Mouse (Mus musculus) cerebral cortex, adult 2 months (tissue): ENCODE results near the gene Keg1.

Experiments used
- WGBS: fragments of 180-500 bp; shearing (Covaris S2); methylation state at CpG from one replicate; pipeline ENCODE4 v1.1.7; 2018; 5-methylcytosine and 5-hydroxymethylcytosine counted together

Gene Keg1

DNA sequence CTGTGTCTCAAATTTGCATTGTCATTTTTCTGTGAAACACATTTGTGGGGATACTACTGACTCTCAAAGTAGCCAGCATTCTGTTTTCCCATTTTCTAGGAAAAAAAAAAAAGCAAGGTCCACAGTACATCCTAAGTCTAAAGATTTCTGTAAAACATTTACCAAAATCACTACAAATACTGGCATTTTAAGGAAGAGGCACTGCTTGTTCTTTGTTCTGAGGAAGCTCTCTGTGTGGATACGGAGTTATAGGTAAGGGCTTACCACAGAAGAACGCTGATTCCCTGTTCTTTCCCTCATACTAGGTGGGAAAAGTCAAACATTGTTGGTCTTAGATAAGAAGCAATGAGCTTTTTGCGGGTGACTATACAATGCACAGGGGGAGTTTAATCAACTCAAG lies at the start of gene Keg1:
Keg1 (plus strand) TSS at position 197 of the 400 bp plus-strand sequence.
- WGBS, result 86% methylated on average over 3 of the region's 3 CpGs

GRCm38 (mm10) chr19:12666156-12666555 lies 29.4 kb upstream of the Keg1 start:
- 72% methylated on average over 1 of the region's 1 CpGs for WGBS

GRCm38 (mm10) chr19:12668601-12669000 lies 27.0 kb upstream of the Keg1 start:
- 93% methylated on average over 3 of the region's 3 CpGs for WGBS

DNA sequence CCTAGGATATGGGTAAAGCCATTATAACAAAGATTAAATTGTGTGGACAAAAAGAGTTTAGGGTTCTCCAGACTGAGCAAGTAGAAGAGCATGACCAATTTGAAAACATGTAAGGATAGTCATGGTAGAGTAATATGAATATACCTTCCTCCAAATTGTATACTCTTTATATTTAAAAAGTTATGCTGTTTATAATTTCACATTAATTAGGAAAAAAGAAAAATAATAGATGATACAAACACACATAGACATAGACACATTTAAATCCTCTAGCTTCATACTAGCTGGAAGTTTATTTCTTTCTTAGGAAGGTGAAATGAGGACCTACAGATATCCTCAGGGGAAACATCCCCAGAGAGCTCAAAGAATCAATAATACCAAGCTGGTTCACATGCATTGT lies 25.4 kb upstream of the Keg1 start, which contains the start of gene Olfr1442:
Olfr1442 (plus strand) TSS at position 301 of the 400 bp plus-strand sequence.

DNA sequence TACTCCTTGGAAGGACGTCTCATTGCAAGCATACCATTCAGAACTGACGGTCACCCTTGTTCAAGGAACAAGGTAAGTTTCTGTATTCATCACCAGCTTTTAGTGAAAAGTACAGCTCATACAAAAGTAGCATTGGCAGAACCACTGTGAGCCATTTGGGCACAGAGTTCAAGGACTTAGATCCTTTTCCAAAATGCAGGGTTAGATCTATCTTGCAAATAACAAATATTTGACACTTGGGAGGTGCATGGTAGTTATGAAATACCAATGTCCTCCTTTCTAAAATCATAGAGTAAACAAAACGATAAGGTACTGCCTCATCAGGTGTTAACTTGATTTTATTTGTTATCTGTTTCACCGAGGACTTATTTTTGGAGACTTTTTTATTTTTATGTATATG lies 24.5 kb upstream of the Keg1 start:
- 92% methylated on average over 4 of the region's 4 CpGs for WGBS

DNA sequence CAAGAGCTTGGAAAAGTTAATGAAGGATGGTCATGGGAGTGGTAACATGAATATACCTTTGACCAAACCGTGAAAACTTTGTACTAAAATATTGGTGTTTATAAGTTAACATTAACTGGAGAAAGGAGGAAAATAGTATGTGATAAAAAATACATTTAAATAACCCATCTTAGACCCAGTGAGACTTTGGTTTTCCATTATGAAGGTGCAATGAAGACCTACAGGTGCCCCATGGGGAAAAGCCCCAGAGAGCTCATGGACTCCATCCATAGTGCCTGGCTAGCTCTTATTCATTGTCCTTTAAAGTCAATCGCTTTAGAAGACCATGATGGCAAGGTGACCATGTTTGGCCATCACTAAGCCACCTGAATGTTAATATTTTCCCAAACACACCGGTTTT lies 17.8 kb upstream of the Keg1 start, which contains the start of gene Olfr1443:
Olfr1443 (plus strand) TSS at position 301 of the 400 bp plus-strand sequence.
- WGBS, result 80% methylated on average over 3 of the region's 3 CpGs

DNA sequence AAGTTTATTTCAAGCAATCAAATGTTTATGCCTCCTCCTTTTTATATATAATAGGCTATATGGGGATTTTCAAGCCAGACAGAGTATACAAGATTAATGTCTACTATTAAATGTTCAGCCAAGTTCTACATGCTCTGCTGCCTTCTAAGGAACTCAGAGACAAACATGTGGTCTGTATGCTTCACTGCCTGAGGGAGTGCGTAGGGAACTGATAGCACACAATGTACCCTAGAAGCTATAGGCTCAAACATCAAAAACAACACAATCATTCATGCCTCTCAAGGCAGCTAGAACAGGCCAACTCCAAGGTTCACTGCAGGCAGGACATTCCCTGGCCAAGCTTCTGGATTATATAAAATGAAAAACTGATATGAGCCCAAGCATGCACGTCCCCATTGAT lies 12.9 kb downstream of the Keg1 start:
- whole genome bisulfite sequencing, result 90% methylated on average over 2 of the region's 2 CpGs

- 87% methylated on average over 6 of the region's 6 CpGs for WGBS
These were observed 23.6 kb downstream of the Keg1 start for GRCm38 (mm10) chr19:12719189-12719588.

GRCm38 (mm10) chr19:12720463-12720862 lies 24.9 kb downstream of the Keg1 start:
- WGBS, result 68% methylated on average over 2 of the region's 2 CpGs

DNA sequence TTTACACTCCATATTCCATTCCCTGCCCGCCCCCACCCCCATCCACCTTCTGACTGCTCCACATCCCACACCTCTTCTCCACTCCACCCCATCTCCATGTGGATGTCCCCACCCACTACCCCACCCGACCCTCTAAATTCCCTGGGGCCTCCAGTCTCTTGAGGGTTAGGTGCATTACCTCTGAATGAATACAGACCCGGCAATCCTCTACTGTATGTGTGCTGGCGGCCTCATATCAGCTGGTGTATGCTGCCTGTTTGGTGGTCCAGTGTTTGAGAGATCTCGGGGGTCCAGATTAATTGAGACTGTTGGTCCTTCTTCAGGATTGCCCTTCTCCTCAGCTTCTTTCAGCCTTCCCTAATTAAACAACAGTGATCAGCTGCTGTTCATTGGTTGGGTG lies 25.3 kb downstream of the Keg1 start:
- 89% methylated on average over 5 of the region's 5 CpGs for WGBS

DNA sequence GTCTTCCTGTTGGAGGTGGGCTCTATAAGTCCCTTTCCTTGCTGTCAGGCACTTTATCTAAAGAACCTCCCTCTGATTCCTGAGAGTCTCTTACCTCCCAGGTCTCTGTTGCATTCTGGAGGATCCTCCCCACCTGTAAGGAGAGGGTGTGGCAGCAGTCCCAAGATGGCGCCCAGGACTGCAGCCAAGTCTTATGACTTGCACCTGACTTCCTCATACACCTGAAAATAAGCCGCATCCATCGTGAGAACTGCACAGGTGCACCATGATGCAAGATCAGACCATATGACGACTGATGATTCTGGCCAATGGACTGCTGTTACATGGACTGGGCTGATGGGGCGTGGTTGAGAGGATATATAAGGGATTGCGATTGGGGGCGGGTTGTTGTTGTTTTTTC lies 26.0 kb downstream of the Keg1 start:
- WGBS, result 96% methylated on average over 7 of the region's 7 CpGs

DNA sequence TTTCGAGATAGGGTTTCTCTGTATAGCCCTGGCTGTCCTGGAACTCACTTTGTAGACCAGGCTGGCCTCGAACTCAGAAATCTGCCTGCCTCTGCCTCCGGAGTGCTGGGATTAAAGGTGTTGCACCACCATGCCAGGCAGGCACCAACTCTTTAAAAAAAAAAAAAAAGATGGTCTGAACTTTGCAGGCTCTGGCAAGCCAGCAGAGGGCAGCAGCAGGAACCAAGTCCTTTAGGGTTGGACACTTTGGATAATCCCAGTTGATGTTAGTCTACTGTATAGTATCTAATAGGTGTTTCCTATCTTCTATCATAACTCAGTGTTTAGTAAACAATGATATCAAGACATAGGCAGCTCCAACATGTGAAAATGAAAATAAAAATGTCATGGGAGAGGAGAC lies 26.7 kb downstream of the Keg1 start:
- WGBS, result 68% methylated on average over 3 of the region's 3 CpGs

DNA sequence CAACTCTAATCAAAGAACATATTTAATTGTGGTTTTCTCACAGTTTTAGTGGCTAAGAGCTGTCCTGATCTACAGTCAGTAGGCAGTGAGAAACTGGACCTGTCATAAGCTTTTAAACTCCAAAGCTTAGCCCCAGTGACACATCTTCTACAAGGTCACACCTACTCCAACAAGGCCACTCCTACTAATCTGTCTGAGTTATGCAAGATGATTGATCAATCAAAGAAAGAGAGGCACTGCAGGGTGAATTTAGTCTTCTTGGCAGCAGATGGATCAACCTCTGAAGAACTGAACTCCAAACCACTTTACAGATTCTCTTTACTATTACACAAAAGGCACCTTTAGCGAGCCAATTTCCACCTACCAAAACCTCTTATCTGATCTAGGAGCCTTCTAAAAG lies 30.3 kb downstream of the Keg1 start:
- WGBS, result 93% methylated on average over 1 of the region's 1 CpGs

DNA sequence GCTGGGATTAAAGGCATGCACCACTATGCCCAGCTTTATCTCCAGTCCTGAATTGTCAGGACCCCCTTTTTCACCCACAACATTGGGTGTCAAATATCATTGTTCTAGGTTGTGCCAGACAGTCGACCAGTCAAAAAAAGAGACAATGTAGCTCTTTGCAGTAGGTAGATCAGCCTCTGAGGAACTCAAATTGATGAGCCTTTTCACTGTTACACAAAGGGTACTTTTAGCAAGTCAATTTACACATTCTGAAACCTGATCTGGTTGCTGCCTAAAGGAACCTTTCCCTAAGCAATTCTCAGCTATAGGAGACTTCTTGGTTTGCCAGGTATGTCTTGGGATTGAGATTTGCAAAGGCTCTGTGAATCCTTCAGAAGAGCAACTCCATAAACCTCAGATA lies 35.5 kb downstream of the Keg1 start:
- WGBS, result 64% methylated on average over 1 of the region's 1 CpGs

DNA sequence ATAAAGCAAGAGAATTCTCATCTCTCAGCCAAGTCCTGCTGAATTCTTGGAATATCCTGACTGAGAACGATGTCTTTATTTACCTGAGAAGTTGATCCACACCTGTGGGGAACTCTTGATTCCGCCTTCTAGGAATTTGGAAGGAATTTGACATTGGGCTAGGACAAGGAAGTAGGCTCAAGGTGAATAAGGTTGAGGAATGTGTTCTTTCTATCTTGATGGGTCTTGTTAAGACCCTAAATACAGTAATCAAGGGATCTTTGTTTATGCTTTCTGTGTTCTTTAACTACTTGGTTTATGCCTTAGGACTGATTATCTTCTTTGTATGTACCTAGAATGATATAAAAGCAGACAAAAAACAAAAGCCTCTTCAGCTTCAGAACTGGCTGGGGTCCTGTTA lies 36.4 kb downstream of the Keg1 start:
- WGBS, result 87% methylated on average over 2 of the region's 2 CpGs

DNA sequence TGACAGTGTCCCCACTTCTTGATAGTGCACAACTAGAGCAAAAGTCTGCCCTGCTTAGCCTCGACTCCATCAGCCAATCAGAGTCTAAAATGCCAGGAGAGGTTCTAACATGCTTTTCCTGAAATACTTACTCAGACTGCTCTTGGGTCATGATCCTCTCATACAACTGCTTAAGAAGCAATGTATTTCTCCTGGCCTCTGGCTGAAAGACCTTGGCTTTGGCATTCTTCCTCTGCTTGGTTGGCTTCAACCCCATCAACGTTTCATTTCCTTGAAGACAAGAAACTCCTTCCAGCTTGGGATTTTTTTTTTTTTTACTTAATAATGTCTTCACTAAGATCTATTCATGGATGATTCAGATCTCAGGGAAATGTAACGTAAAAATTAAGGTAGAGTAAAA lies 60.7 kb downstream of the Keg1 start:
- 64% methylated on average over 3 of the region's 3 CpGs for WGBS

GRCm38 (mm10) chr19:12758936-12759478 lies 63.4 kb downstream of the Keg1 start:
- 98% methylated on average over 1 of the region's 1 CpGs for WGBS

GRCm38 (mm10) chr19:12759656-12760055 lies 64.1 kb downstream of the Keg1 start:
- WGBS, result 43% methylated on average over 2 of the region's 2 CpGs

- 62% methylated on average over 2 of the region's 2 CpGs for WGBS
These were observed 66.9 kb downstream of the Keg1 start for GRCm38 (mm10) chr19:12762212-12763130.

- WGBS, result 70% methylated on average over 7 of the region's 7 CpGs
These were observed 69.7 kb downstream of the Keg1 start, which contains the start of gene Cntf for GRCm38 (mm10) chr19:12765308-12765707. Gene Cntf, minus strand, starts transcription at chr19:12765632.
